Mouse (Mus musculus): ENCODE data around the gene Lamc1. TPM values are rescaled to one million over a fixed set of nuclear protein-coding genes. Genes with fewer than 3 reads are reported as not detected.
A peak's percentile ranks its signal among the peaks of the same experiment; 100 is the strongest.

The Lamc1 gene
- polyA plus RNA-seq (2014; fragmentation: Nextera tagmentation; extraction: Ambion mirVana): 87.6 and 98.2 TPM in 2 replicates

DNA sequence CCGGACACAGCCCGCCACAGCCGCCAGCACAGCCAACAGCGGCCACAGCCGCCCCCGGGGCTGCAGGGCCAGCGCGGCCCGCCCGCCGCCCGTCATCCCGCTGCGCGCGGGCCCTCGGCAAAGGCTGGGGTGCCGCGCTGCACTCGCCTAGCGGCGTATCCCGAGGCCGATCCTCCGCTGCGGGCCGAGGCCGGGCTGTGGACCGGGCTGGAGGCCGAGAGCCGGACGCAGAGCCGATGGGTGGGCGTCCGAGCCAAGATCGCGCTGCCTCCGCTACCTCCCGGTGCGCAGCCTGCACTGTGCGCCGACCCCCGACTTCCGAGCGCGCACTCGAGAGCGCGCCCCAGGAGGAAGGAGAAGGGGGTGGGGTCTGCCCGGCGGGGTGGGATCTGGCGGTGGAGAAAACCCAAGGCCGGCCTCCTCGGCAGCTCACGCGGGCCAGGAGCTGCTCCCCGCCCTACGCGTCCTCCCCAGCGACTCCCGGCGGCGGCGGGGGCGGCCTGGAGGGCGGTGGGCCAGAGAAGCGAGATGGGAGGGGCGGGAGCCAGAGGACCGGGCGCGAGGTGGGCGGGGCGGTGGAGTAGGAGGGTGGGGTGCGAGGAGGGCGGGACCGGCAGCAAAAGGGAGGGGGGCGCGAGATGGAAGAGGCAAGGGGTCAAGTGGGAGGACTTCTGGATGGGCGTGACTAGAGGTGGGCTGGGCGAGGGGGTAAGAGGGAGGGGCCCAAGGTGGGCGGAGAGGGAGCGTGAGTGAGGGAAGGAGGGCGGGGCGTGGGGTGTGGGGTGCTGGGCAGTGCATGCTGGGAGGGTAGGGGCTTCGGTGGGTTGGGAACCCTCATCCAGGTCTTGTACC, at the start of gene Lamc1:
Gene Lamc1, minus strand, starts transcription at position 343 of the 852 bp plus-strand sequence.
- H3K36me3 ChIP-seq (ENCODE audit: control insufficient read depth, insufficient read depth, low read length): no peaks in the 10 kb centered on the region
- H3K4me3 ChIP-seq (ENCODE audit: low read depth, low read length): peak within 1 kb of the TSS; percentile 97
- H3K4me2 ChIP-seq: peak within 1 kb of the TSS; percentile 76
- no peaks in the 10 kb centered on the region for H3K27me3 ChIP-seq (ENCODE audit: control insufficient read depth, insufficient read depth, low read length)
- ATAC-seq (replicated peaks; ENCODE audit: insufficient number of reproducible peaks, low FRiP score, low TSS enrichment): peak; percentile 91
- H3K27ac ChIP-seq (ENCODE audit: low read depth, low read length): peak within 1 kb of the TSS; percentile 94
- no peaks in the 10 kb centered on the region for H3K9me3 ChIP-seq (replicated peaks; ENCODE audit: control insufficient read depth, low read length)
- H3K9ac ChIP-seq (ENCODE audit: low read depth, low read length): peak within 1 kb of the TSS; percentile 97
- under 1% methylated on average over 57 of the region's 85 CpGs for WGBS (ENCODE audit: insufficient replicate concordance)
- H3K4me1 ChIP-seq (ENCODE audit: control insufficient read depth, insufficient read depth, low read length): peaks cover 11% of the 10 kb centered on the region

DNA sequence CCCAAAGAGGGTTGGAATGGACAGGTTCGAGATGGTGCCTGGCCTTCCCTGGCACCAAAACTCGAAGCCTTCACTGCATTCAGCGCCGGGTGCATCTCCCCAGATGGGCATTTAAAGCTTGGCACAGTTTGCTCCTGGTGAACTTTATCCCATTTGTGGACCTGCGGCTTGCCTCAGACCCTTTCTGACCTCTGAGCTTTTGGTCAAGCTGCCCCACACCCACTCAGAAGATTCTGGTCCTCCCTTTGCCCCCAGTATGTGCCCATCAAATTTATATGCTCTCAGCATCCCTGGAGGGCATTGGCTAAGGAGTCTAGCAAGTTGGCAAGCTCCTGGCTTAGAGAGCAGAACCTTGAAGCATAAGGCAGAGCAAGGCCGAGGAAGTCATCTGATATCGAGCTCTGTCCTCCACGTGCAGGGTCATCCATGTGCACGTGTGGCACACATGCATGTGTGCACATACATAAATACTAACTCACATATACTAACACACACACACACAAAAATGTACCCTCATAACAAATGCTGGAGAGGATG, 48.2 kb upstream of the Lamc1 start:
- 86% methylated on average over 9 of the region's 9 CpGs for WGBS (ENCODE audit: insufficient replicate concordance)
- H3K27ac ChIP-seq (ENCODE audit: low read depth, low read length): no peak overlapping the region
- ATAC-seq (replicated peaks; ENCODE audit: insufficient number of reproducible peaks, low FRiP score, low TSS enrichment): no peak

DNA sequence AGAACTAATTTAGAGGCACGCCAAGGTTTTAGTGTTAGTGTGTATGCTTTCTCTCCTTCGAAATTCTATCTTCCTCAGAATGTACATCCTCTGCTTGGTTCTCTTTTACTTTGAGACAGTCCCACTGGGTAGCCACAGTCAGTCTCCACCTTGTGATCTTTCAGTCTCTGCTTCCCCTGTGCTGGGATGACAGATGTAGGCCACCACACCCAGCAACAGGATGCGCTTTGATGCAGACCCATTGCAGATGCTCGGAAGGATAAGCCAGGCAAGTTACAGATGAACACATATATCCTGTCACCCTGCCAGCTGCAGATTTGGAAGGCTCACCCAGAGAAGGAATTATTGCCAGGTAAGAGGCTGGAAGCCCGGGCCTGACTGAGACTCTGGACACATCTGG, 47.2 kb upstream of the Lamc1 start:
- Histone ChIP-seq H3K9ac (ENCODE audit: low read depth, low read length) (no peak overlapping the region), H3K27me3 (ENCODE audit: control insufficient read depth, insufficient read depth, low read length) (no peaks in the 10 kb centered on the region), H3K9me3 (replicated peaks; ENCODE audit: control insufficient read depth, low read length) (no peaks in the 10 kb centered on the region), H3K4me2 (no peak overlapping the region), H3K4me3 (ENCODE audit: low read depth, low read length) (no peak overlapping the region), H3K36me3 (ENCODE audit: control insufficient read depth, insufficient read depth, low read length) (no peaks in the 10 kb centered on the region), H3K27ac (ENCODE audit: low read depth, low read length) (no peak overlapping the region), H3K4me1 (ENCODE audit: control insufficient read depth, insufficient read depth, low read length) (no peaks in the 10 kb centered on the region)
- 78% methylated on average over 5 of the region's 5 CpGs for WGBS (ENCODE audit: insufficient replicate concordance)
- ATAC-seq (replicated peaks; ENCODE audit: insufficient number of reproducible peaks, low FRiP score, low TSS enrichment): no peak

More for the DNA sequence above, 48.2 kb upstream of the Lamc1 start:
- Histone ChIP-seq H3K9ac (ENCODE audit: low read depth, low read length) (no peak overlapping the region), H3K36me3 (ENCODE audit: control insufficient read depth, insufficient read depth, low read length) (no peaks in the 10 kb centered on the region), H3K4me3 (ENCODE audit: low read depth, low read length) (no peak overlapping the region), H3K27me3 (ENCODE audit: control insufficient read depth, insufficient read depth, low read length) (no peaks in the 10 kb centered on the region), H3K4me1 (ENCODE audit: control insufficient read depth, insufficient read depth, low read length) (no peaks in the 10 kb centered on the region), H3K4me2 (no peak overlapping the region), H3K9me3 (replicated peaks; ENCODE audit: control insufficient read depth, low read length) (no peaks in the 10 kb centered on the region)

DNA sequence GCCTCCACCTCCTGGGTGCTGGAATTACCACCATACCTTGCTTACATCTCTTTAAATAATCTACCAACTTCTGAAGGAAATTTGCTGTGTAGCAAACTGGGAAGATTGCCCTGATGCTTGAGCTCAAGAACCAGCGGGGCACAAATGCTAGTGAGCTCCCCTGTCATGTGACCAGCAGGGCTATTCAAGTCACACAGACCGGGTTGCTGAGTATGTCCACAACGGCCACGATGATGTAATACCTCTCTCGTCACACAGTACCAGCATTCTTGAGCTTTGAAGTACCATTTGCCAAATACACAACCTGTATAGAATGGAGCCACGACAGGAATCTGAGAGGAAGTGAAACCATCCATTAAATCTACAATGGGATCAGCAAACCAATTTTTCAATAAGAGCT, 46.0 kb upstream of the Lamc1 start:
- WGBS (ENCODE audit: insufficient replicate concordance): 62% methylated on average over 6 of the region's 6 CpGs
- ATAC-seq (replicated peaks; ENCODE audit: insufficient number of reproducible peaks, low FRiP score, low TSS enrichment): no peak
- H3K27me3 ChIP-seq (ENCODE audit: control insufficient read depth, insufficient read depth, low read length): no peaks in the 10 kb centered on the region

DNA sequence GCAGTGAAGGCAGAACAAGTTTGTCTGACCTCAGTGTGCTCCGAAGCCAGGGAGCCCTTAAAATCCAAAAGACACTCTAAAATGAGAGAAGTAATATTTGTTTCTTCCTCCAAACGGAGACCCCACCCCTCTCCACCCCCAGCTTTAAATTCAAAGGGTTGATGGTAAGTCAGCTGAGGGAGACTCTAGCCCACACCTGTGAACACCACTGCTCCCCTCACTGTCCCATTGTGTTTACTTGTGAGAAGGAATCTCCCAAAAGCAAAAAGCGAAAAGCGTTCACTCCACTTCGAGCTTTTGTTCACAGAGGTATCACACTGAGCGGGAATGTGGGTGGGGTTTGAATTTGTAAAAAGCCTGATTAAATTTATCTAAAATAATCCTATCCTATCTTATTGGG, 43.9 kb upstream of the Lamc1 start:
- H3K4me2 ChIP-seq: no peak overlapping the region
- no peak overlapping the region for H3K4me3 ChIP-seq (ENCODE audit: low read depth, low read length)
- H3K36me3 ChIP-seq (ENCODE audit: control insufficient read depth, insufficient read depth, low read length): no peaks in the 10 kb centered on the region
- H3K4me1 ChIP-seq (ENCODE audit: control insufficient read depth, insufficient read depth, low read length): no peaks in the 10 kb centered on the region
- no peak for ATAC-seq (replicated peaks; ENCODE audit: insufficient number of reproducible peaks, low FRiP score, low TSS enrichment)
- no peak overlapping the region for H3K9ac ChIP-seq (ENCODE audit: low read depth, low read length)
- H3K27ac ChIP-seq (ENCODE audit: low read depth, low read length): no peak overlapping the region
- H3K27me3 ChIP-seq (ENCODE audit: control insufficient read depth, insufficient read depth, low read length): no peaks in the 10 kb centered on the region
- whole genome bisulfite sequencing (ENCODE audit: insufficient replicate concordance): 39% methylated on average over 6 of the region's 6 CpGs
- no peaks in the 10 kb centered on the region for H3K9me3 ChIP-seq (replicated peaks; ENCODE audit: control insufficient read depth, low read length)

More for the DNA sequence above, 46.0 kb upstream of the Lamc1 start:
- Histone ChIP-seq H3K4me3 (ENCODE audit: low read depth, low read length) (no peak overlapping the region), H3K4me1 (ENCODE audit: control insufficient read depth, insufficient read depth, low read length) (no peaks in the 10 kb centered on the region), H3K4me2 (no peak overlapping the region), H3K36me3 (ENCODE audit: control insufficient read depth, insufficient read depth, low read length) (no peaks in the 10 kb centered on the region), H3K9me3 (replicated peaks; ENCODE audit: control insufficient read depth, low read length) (no peaks in the 10 kb centered on the region), H3K9ac (ENCODE audit: low read depth, low read length) (no peak overlapping the region), H3K27ac (ENCODE audit: low read depth, low read length) (no peak overlapping the region)

DNA sequence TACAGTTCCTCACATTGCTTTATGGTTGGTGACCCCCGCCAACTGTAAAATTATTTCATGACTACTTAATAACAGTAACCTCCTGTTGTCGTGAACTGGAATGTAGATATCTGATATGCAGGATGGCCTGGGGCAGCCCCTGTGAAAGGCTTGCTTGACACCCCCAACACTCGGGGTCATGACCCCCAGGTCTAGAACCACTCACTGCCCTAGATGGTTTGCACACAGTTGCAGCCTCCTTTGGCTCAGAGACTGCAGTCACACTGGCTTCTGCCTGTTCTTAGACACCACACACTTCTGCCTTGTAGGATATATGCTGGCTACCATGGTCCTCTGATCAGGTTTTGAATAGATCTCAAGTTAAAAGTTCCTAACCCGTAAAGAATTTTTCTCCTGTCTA, 41.5 kb upstream of the Lamc1 start:
- Histone ChIP-seq H3K4me2 (no peak overlapping the region), H3K9ac (ENCODE audit: low read depth, low read length) (no peak overlapping the region), H3K27me3 (ENCODE audit: control insufficient read depth, insufficient read depth, low read length) (no peaks in the 10 kb centered on the region), H3K36me3 (ENCODE audit: control insufficient read depth, insufficient read depth, low read length) (no peaks in the 10 kb centered on the region), H3K4me3 (ENCODE audit: low read depth, low read length) (no peak overlapping the region), H3K4me1 (ENCODE audit: control insufficient read depth, insufficient read depth, low read length) (no peaks in the 10 kb centered on the region), H3K27ac (ENCODE audit: low read depth, low read length) (no peak overlapping the region), H3K9me3 (replicated peaks; ENCODE audit: control insufficient read depth, low read length) (no peaks in the 10 kb centered on the region)
- ATAC-seq (replicated peaks; ENCODE audit: insufficient number of reproducible peaks, low FRiP score, low TSS enrichment): no peak
- WGBS (ENCODE audit: insufficient replicate concordance): 65% methylated on average over 4 of the region's 4 CpGs

DNA sequence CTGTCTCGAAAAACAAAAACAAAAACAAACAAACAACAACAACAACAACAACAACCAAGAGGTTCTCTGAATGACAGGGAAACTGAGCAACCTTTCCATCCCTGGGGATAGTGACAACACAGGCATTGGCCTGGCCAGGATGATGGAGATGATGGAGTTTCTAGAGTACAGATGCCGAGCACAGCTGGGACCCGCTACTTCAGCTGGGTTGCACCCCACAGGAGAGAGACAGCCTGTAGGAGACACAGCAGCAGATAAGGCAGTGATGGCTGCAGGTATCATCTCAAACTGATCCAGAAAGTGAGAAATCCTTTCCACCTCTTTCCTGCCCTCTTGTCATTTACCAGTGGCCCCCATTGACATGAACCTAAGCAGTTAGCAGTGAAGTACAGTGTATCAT, 39.3 kb upstream of the Lamc1 start:
- no peak for ATAC-seq (replicated peaks; ENCODE audit: insufficient number of reproducible peaks, low FRiP score, low TSS enrichment)
- no peaks in the 10 kb centered on the region for H3K36me3 ChIP-seq (ENCODE audit: control insufficient read depth, insufficient read depth, low read length)
- no peaks in the 10 kb centered on the region for H3K4me1 ChIP-seq (ENCODE audit: control insufficient read depth, insufficient read depth, low read length)
- no peak overlapping the region for H3K9ac ChIP-seq (ENCODE audit: low read depth, low read length)
- no peaks in the 10 kb centered on the region for H3K9me3 ChIP-seq (replicated peaks; ENCODE audit: control insufficient read depth, low read length)
- H3K4me3 ChIP-seq (ENCODE audit: low read depth, low read length): no peak overlapping the region
- H3K4me2 ChIP-seq: no peak overlapping the region
- no peak overlapping the region for H3K27ac ChIP-seq (ENCODE audit: low read depth, low read length)
- no peaks in the 10 kb centered on the region for H3K27me3 ChIP-seq (ENCODE audit: control insufficient read depth, insufficient read depth, low read length)
- 73% methylated on average over 3 of the region's 3 CpGs for WGBS (ENCODE audit: insufficient replicate concordance)

DNA sequence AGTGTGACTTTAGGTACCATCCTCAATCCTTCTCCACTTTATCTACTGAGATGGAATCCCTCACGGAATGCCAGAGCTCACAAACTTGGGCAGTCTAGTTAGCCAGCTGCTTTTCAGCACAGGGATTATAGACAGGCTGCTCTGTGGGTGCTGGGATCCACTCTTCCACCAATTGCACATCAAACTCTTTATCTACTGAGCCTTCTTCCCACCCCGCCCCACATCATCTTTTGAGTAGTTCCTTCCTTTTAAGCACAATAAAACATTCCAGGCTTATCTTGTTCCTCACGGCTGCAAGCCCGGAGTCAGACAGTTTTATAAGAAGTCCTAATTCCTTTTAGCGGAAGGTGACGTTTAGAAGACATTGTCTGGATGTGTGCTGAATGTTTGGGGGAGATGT, 36.4 kb upstream of the Lamc1 start:
- Histone ChIP-seq H3K9ac (ENCODE audit: low read depth, low read length) (no peak overlapping the region), H3K9me3 (replicated peaks; ENCODE audit: control insufficient read depth, low read length) (no peaks in the 10 kb centered on the region), H3K27me3 (ENCODE audit: control insufficient read depth, insufficient read depth, low read length) (no peaks in the 10 kb centered on the region), H3K4me1 (ENCODE audit: control insufficient read depth, insufficient read depth, low read length) (no peaks in the 10 kb centered on the region), H3K4me3 (ENCODE audit: low read depth, low read length) (no peak overlapping the region), H3K27ac (ENCODE audit: low read depth, low read length) (no peak overlapping the region), H3K4me2 (no peak overlapping the region), H3K36me3 (ENCODE audit: control insufficient read depth, insufficient read depth, low read length) (no peaks in the 10 kb centered on the region)
- ATAC-seq (replicated peaks; ENCODE audit: insufficient number of reproducible peaks, low FRiP score, low TSS enrichment): no peak
- WGBS (ENCODE audit: insufficient replicate concordance): 39% methylated on average over 6 of the region's 6 CpGs

DNA sequence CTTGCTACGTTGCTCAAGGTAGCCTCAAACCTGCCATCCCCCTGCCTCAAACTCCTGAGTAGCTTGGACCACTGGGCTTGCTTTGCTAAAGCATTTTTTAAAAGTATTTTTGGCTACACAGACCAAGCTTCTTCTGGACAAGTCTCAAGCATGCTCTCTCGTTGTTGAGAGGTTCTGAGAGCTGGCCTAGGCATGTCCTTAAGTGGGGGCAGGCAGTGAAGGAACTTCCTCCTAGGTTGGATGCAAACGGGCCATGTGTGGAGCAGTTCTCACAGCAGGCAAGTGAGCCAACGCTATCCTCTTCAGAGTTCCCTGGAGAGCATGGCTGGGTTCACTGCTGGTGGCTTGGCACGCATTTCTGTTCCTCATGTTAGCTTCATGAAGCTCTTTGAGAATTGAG, 34.5 kb upstream of the Lamc1 start:
- no peaks in the 10 kb centered on the region for H3K36me3 ChIP-seq (ENCODE audit: control insufficient read depth, insufficient read depth, low read length)
- H3K4me3 ChIP-seq (ENCODE audit: low read depth, low read length): no peak overlapping the region
- no peak for ATAC-seq (replicated peaks; ENCODE audit: insufficient number of reproducible peaks, low FRiP score, low TSS enrichment)
- H3K9me3 ChIP-seq (replicated peaks; ENCODE audit: control insufficient read depth, low read length): no peaks in the 10 kb centered on the region
- no peaks in the 10 kb centered on the region for H3K27me3 ChIP-seq (ENCODE audit: control insufficient read depth, insufficient read depth, low read length)
- H3K4me2 ChIP-seq: no peak overlapping the region
- 61% methylated on average over 5 of the region's 5 CpGs for WGBS (ENCODE audit: insufficient replicate concordance)
- H3K27ac ChIP-seq (ENCODE audit: low read depth, low read length): no peak overlapping the region
- no peaks in the 10 kb centered on the region for H3K4me1 ChIP-seq (ENCODE audit: control insufficient read depth, insufficient read depth, low read length)
- no peak overlapping the region for H3K9ac ChIP-seq (ENCODE audit: low read depth, low read length)
